Mouse (Mus musculus): ENCODE measurements around the gene Olfr1.

Olfr1 gene

GRCm38 (mm10) chr11:73399514-73399913 is at the start of gene Olfr1:
Gene Olfr1 (minus strand): TSS chr11:73399614.
- DNase-seq (ENCODE audit: low spot score), result no peak

DNA sequence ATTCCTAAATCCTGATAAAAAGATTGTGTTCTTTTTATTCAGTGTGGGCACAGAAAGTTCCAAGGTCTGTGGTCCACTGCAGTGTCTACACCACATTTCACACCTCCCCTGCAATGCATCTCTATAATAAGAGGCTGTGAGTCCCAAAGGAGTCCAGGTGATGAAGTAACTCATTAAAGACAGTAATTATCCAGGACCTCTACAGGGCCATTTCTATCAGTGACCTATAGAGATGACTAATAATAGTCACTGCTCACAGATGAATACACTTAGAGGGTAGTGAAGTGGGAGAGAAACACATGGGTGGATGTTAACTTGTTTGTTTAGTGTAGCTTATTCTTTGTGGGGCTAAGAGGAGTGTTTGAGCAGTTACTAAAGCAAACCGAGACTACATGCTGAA is 29.0 kb upstream of the Olfr1 start, which contains the start of gene Olfr378:
Olfr378 (minus strand) TSS at position 101 of the 400 bp plus-strand sequence.
- DNase-seq (ENCODE audit: low spot score), result no peak

DNA sequence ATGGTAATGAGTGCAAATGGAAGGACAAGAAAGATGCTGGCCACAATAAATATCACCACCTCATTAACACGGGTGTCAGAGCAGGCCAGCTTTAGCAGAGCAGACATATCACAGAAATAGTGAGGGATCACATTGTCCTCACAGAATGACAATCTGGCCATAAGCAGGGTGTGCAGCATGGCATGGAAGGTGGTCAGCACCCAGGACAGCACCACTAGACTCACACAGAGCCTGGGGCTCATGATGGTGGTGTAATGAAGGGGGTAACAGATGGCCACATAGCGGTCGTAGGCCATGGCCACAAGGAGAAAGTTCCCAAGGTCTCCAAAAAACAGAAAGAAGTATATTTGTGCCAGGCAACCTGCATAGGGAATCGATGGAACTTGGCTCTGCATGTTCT is 4.0 kb downstream of the Olfr1 start:
- DNase-seq (ENCODE audit: low spot score), result no peak

DNA sequence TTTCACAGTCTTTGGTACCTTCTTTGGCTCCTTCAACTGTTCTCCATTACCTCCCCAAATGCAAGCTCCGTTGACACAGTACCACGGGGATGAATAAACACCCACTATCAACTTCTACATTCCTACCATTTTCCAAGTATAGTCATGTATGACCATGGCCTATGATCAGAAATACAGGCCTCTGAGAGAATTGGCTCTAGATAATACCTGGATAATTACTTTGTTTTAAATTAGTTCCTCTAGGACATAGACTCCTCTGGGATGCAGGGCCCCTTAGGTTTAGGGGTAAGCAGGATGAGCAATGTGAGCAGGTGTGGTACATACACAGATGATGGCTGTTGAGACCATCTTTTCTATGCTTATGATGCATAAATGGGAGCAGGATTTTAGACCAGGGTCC is 28.5 kb downstream of the Olfr1 start, which contains the start of gene Olfr376:
Olfr376 (plus strand) TSS at position 301 of the 400 bp plus-strand sequence.
- DNase-seq (ENCODE audit: low spot score), result no peak

DNA sequence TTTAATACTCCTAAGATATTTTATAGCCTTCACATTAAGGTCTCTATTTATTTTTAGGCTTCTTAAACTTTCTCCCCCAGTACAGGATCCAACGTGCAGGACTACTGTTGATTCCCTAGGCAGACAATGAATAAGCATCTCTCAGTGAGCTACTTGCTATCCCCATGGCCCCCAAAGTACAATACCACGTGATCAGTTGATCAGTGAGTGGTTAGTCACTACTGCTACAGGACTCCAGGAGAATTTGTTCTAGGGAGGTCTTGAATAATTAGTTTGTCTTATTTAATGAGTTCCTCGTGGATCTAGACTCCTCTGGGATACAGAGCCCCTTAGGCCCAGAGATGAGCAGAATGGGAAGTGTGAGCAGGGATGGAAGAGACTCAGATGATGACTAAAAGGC is 48.9 kb downstream of the Olfr1 start, which contains the start of gene Olfr20:
Olfr20 (plus strand) TSS at position 301 of the 400 bp plus-strand sequence.
- no peak for DNase-seq (ENCODE audit: low spot score)
